Mouse (Mus musculus): Measurements from ENCODE around the gene Angptl6. TPM values are rescaled to one million over a fixed set of nuclear protein-coding genes. Genes with fewer than 3 reads are reported as not detected.

Angptl6 gene
- 6.9 and 7.2 TPM in 2 replicates for polyA plus RNA-seq (2014; fragmentation: Nextera tagmentation; extraction: Ambion mirVana)

- H3K4me1 ChIP-seq (ENCODE audit: control insufficient read depth, insufficient read depth, low read length): peaks cover 10% of the 10 kb centered on the region; the same call in 1 of the 2 replicates
- ATAC-seq (ENCODE audit: insufficient number of reproducible peaks, insufficient read depth, low FRiP score, low read depth): no peak
- no peaks in the 10 kb centered on the region for H3K9me3 ChIP-seq (ENCODE audit: control insufficient read depth, low read depth, low read length)
- peak within 1 kb of the TSS; percentile 63 for H3K4me2 ChIP-seq (replicated peaks; ENCODE audit: low read depth, low read length)
- H3K27me3 ChIP-seq (ENCODE audit: control insufficient read depth, insufficient read depth, low read length): no peaks in the 10 kb centered on the region
- H3K9ac ChIP-seq (replicated peaks; ENCODE audit: low read depth, low read length): peak within 1 kb of the TSS; percentile 42
- peak within 1 kb of the TSS; percentile 94 for H3K27ac ChIP-seq (ENCODE audit: low read length)
- H3K36me3 ChIP-seq (ENCODE audit: control insufficient read depth, insufficient read depth, low read length): 0 out of 2 replicates have a peak, but pooled peaks cover 3% of the 10 kb centered on the region
- 78% methylated on average over 13 of the region's 13 CpGs for WGBS
- peak within 1 kb of the TSS; percentile 35 for H3K4me3 ChIP-seq (ENCODE audit: low read depth, low read length)
These were observed at the start of gene Angptl6 for GRCm38 (mm10) chr9:20879097-20879792. Angptl6 (minus strand) TSS chr9:20879727.

DNA sequence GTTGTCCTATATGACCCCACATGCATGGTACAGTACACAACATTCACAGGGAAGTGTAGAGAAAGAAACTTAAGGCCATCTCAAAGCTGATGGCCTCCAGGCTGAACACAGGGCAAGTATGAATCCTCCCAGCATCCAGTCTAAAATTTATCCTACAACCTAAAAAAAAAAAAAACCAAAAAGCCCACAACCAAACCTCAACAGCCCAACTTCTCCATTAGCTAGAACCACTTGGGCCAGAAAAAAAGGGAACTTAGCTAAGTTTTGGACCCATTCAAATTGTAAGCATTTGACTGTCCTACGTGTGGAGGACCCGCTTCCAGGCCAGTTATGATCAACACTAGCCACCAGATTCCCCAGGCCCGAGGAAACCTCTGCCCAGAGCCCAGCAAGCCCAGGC lies 43.7 kb upstream of the Angptl6 start:
- no peak overlapping the region for H3K4me3 ChIP-seq (ENCODE audit: low read depth, low read length)
- 90% methylated on average over 3 of the region's 3 CpGs for WGBS
- no peak overlapping the region for H3K4me2 ChIP-seq (replicated peaks; ENCODE audit: low read depth, low read length)
- no peak overlapping the region for H3K9ac ChIP-seq (replicated peaks; ENCODE audit: low read depth, low read length)
- H3K36me3 ChIP-seq (ENCODE audit: control insufficient read depth, insufficient read depth, low read length): peaks cover 94% of the 10 kb centered on the region
- H3K4me1 ChIP-seq (ENCODE audit: control insufficient read depth, insufficient read depth, low read length): no peaks in the 10 kb centered on the region
- H3K27ac ChIP-seq (ENCODE audit: low read length): no peak overlapping the region
- H3K27me3 ChIP-seq (ENCODE audit: control insufficient read depth, insufficient read depth, low read length): no peaks in the 10 kb centered on the region
- no peak for ATAC-seq (ENCODE audit: insufficient number of reproducible peaks, insufficient read depth, low FRiP score, low read depth)
- H3K9me3 ChIP-seq (ENCODE audit: control insufficient read depth, low read depth, low read length): no peaks in the 10 kb centered on the region

GRCm38 (mm10) chr9:20916160-20916559 lies 36.6 kb upstream of the Angptl6 start:
- ATAC-seq (ENCODE audit: insufficient number of reproducible peaks, insufficient read depth, low FRiP score, low read depth): no peak
- Histone ChIP-seq H3K36me3 (ENCODE audit: control insufficient read depth, insufficient read depth, low read length) (peaks cover 99% of the 10 kb centered on the region), H3K4me3 (ENCODE audit: low read depth, low read length) (no peak overlapping the region), H3K4me1 (ENCODE audit: control insufficient read depth, insufficient read depth, low read length) (no peaks in the 10 kb centered on the region), H3K4me2 (replicated peaks; ENCODE audit: low read depth, low read length) (no peak overlapping the region), H3K27ac (ENCODE audit: low read length) (no peak overlapping the region), H3K9ac (replicated peaks; ENCODE audit: low read depth, low read length) (no peak overlapping the region), H3K9me3 (ENCODE audit: control insufficient read depth, low read depth, low read length) (no peaks in the 10 kb centered on the region), H3K27me3 (ENCODE audit: control insufficient read depth, insufficient read depth, low read length) (no peaks in the 10 kb centered on the region)
- WGBS: 83% methylated on average over 4 of the region's 4 CpGs

DNA sequence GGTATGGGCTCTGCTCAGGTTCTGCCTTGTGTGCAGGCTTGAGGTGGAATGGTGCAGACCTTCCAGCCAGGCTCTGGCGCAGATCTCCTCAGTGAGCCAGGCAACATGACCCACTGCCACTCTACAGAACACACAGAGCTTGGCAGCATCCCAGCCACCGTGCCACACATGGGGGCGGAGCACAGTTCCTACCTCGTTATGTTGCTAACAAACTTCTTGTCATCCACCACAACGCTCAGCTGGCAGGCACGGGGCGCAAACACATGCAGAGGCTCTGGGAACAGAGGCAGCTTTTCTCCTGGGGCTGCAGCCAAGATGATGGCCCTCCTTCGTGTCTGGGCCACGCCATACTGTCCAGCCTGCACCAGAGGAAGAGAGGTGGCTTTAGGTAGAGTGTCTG lies 30.4 kb upstream of the Angptl6 start:
- Histone ChIP-seq H3K4me3 (ENCODE audit: low read depth, low read length) (no peak overlapping the region), H3K36me3 (ENCODE audit: control insufficient read depth, insufficient read depth, low read length) (peaks cover 93% of the 10 kb centered on the region), H3K4me2 (replicated peaks; ENCODE audit: low read depth, low read length) (no peak overlapping the region), H3K9me3 (ENCODE audit: control insufficient read depth, low read depth, low read length) (no peaks in the 10 kb centered on the region), H3K27me3 (ENCODE audit: control insufficient read depth, insufficient read depth, low read length) (no peaks in the 10 kb centered on the region), H3K4me1 (ENCODE audit: control insufficient read depth, insufficient read depth, low read length) (no peaks in the 10 kb centered on the region), H3K27ac (ENCODE audit: low read length) (no peak overlapping the region), H3K9ac (replicated peaks; ENCODE audit: low read depth, low read length) (no peak overlapping the region)
- no peak for ATAC-seq (ENCODE audit: insufficient number of reproducible peaks, insufficient read depth, low FRiP score, low read depth)
- 91% methylated on average over 9 of the region's 9 CpGs for WGBS

GRCm38 (mm10) chr9:20902174-20902491 lies 22.6 kb upstream of the Angptl6 start:
- H3K9ac ChIP-seq (replicated peaks; ENCODE audit: low read depth, low read length): no peak overlapping the region
- no peak for ATAC-seq (ENCODE audit: insufficient number of reproducible peaks, insufficient read depth, low FRiP score, low read depth)
- H3K36me3 ChIP-seq (ENCODE audit: control insufficient read depth, insufficient read depth, low read length): peaks cover 17% of the 10 kb centered on the region; the same call in 1 of the 2 replicates
- 24% methylated on average over 6 of the region's 6 CpGs for WGBS
- H3K9me3 ChIP-seq (ENCODE audit: control insufficient read depth, low read depth, low read length): no peaks in the 10 kb centered on the region
- H3K4me1 ChIP-seq (ENCODE audit: control insufficient read depth, insufficient read depth, low read length): peaks cover 6% of the 10 kb centered on the region; the same call in 1 of the 2 replicates
- no peak overlapping the region for H3K4me3 ChIP-seq (ENCODE audit: low read depth, low read length)
- H3K27me3 ChIP-seq (ENCODE audit: control insufficient read depth, insufficient read depth, low read length): no peaks in the 10 kb centered on the region
- H3K27ac ChIP-seq (ENCODE audit: low read length): no peak overlapping the region
- no peak overlapping the region for H3K4me2 ChIP-seq (replicated peaks; ENCODE audit: low read depth, low read length)

GRCm38 (mm10) chr9:20901466-20902173 lies 22.1 kb upstream of the Angptl6 start:
- Histone ChIP-seq H3K27ac (ENCODE audit: low read length) (no peak overlapping the region), H3K4me3 (ENCODE audit: low read depth, low read length) (no peak overlapping the region), H3K4me1 (ENCODE audit: control insufficient read depth, insufficient read depth, low read length) (peaks cover 6% of the 10 kb centered on the region; the same call in 1 of the 2 replicates), H3K36me3 (ENCODE audit: control insufficient read depth, insufficient read depth, low read length) (peaks cover 16% of the 10 kb centered on the region; the same call in 1 of the 2 replicates), H3K4me2 (replicated peaks; ENCODE audit: low read depth, low read length) (no peak overlapping the region), H3K9me3 (ENCODE audit: control insufficient read depth, low read depth, low read length) (no peaks in the 10 kb centered on the region), H3K9ac (replicated peaks; ENCODE audit: low read depth, low read length) (no peak overlapping the region), H3K27me3 (ENCODE audit: control insufficient read depth, insufficient read depth, low read length) (no peaks in the 10 kb centered on the region)
- ATAC-seq (ENCODE audit: insufficient number of reproducible peaks, insufficient read depth, low FRiP score, low read depth): no peak
- 15% methylated on average over 13 of the region's 13 CpGs for WGBS

- Histone ChIP-seq H3K4me1 (ENCODE audit: control insufficient read depth, insufficient read depth, low read length) (peaks cover 6% of the 10 kb centered on the region; the same call in 1 of the 2 replicates), H3K9me3 (ENCODE audit: control insufficient read depth, low read depth, low read length) (no peaks in the 10 kb centered on the region), H3K9ac (replicated peaks; ENCODE audit: low read depth, low read length) (peak within 1 kb of the TSS; percentile 81), H3K27ac (ENCODE audit: low read length) (no peak within 1 kb of the TSS), H3K4me2 (replicated peaks; ENCODE audit: low read depth, low read length) (peak within 1 kb of the TSS; percentile 92), H3K27me3 (ENCODE audit: control insufficient read depth, insufficient read depth, low read length) (no peaks in the 10 kb centered on the region), H3K4me3 (ENCODE audit: low read depth, low read length) (peak within 1 kb of the TSS; percentile 82), H3K36me3 (ENCODE audit: control insufficient read depth, insufficient read depth, low read length) (peaks cover 30% of the 10 kb centered on the region)
- ATAC-seq (ENCODE audit: insufficient number of reproducible peaks, insufficient read depth, low FRiP score, low read depth): peak; percentile 85
- 5% methylated on average over 34 of the region's 34 CpGs for WGBS
These were observed 19.1 kb upstream of the Angptl6 start, which contains the start of gene Eif3g for GRCm38 (mm10) chr9:20898511-20899073. Eif3g (minus strand) TSS chr9:20898623.

DNA sequence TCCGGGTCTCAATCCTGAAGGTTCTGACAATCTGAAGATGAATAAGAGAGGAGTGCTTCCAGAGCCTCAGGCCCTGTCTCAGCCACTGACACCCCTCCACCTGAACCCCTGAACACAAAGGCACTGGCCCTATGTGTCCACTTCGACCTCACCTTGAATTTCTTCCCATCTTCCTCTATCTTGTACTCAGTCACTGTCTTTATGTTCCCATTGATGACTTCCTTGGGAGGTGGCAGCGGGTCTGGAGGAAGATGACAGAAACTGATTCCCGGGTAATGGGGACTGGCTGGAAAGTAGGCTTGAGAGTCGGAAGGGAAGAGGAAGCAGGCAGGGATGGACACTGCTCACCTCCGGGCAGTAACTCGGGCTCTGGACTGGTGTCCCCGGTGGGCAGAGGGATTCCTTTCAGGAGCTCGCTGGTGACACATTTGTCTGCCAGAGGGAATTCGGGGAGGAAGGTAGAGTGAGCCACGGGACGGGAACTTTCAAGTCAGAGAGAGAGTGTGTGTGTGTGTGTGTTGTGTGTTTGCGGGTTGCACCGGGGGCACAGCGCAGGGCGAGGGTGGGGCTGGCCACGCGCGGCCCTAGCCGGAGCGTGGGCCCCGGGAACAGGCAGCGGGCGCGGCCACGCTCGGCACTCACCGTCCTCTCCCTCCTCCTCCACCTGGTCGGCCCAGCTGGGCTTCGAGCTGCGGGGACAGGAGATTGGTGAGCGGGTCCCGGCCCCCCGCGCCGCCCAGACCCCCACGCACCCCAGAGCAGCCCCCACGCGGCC lies 18.4 kb upstream of the Angptl6 start:
- Histone ChIP-seq H3K4me1 (ENCODE audit: control insufficient read depth, insufficient read depth, low read length) (peaks cover 6% of the 10 kb centered on the region; the same call in 1 of the 2 replicates), H3K9me3 (ENCODE audit: control insufficient read depth, low read depth, low read length) (no peaks in the 10 kb centered on the region), H3K36me3 (ENCODE audit: control insufficient read depth, insufficient read depth, low read length) (peaks cover 34% of the 10 kb centered on the region), H3K4me3 (ENCODE audit: low read depth, low read length) (peak overlapping the region; percentile 82), H3K4me2 (replicated peaks; ENCODE audit: low read depth, low read length) (peak overlapping the region; percentile 92), H3K27me3 (ENCODE audit: control insufficient read depth, insufficient read depth, low read length) (no peaks in the 10 kb centered on the region), H3K27ac (ENCODE audit: low read length) (no peak overlapping the region), H3K9ac (replicated peaks; ENCODE audit: low read depth, low read length) (peak overlapping the region; percentile 81)
- ATAC-seq (ENCODE audit: insufficient number of reproducible peaks, insufficient read depth, low FRiP score, low read depth): peak; percentile 60
- WGBS: 4% methylated on average over 36 of the region's 39 CpGs

Data from stomach, embryonic 14.5 days (tissue).